8 mouse cellular contexts compared by ENCODE assay signal in the genomic region with DNA sequence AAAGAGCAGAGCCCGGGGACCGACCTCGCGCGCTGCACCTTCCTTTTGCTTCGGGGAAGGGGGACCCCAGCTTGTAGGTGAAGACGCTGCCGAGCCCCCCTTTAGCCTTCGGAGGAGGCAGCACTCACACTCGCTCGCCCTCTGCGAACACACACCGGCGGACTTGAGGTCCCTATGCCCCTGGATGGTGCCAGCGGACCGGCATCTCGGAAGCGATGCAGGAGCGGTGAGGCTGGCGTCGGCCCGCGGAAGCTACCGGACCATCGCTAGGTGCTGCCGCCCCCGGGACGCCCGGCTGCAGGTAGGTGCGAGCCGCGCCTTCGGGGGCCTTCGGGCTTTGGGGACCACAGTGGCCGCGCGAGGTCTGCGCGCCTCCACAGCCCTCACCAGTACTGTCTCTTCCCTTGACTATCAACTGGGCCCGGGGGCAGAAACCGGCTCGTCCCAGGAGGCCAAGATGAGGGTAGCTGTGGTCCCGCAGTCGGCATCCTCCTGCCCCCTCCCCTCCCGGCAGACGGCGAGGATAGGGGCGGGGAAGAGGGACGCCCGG. TPM values are rescaled to one million over a fixed set of nuclear protein-coding genes. Genes with fewer than 3 reads are reported as not detected.
DNase-seq lines count a peak whose midpoint lies in the region; ATAC-seq and TF ChIP-seq lines count a peak whose summit lies in the region.

No protein-coding gene starts in this region.

- peaks cover 16% of the 10 kb centered on the region; the same call in 1 of the 2 replicates for H3K4me1 ChIP-seq in heart, embryonic 10.5 days
- H3K4me1 ChIP-seq in ES-E14 (ENCODE audit: control insufficient read depth in 2 of 2, insufficient read depth in 2 of 2, low read length in 2 of 2, poor library complexity in 1 of 2) = peaks cover 0 to 2% of the 10 kb centered on the region in 2 experiments; a peak in 2 of 4 replicates
- peaks cover 10% of the 10 kb centered on the region for H3K4me1 ChIP-seq in embryonic facial prominence, embryonic 15.5 days
- peaks cover 12% of the 10 kb centered on the region for H3K4me1 ChIP-seq in intestine, embryonic 15.5 days (replicated peaks)
- H3K4me1 ChIP-seq in liver, postnatal 0 days (ENCODE audit: insufficient read depth) = peaks cover 6% of the 10 kb centered on the region
- no peaks in the 10 kb centered on the region; the same call in 1 of the 2 replicates for H3K4me1 ChIP-seq in stomach, embryonic 14.5 days (ENCODE audit: control insufficient read depth, insufficient read depth, low read length)

- H3K27me3 ChIP-seq in heart, embryonic 10.5 days (ENCODE audit: insufficient read depth, poor library complexity, severe bottlenecking) = peaks cover 30% of the 10 kb centered on the region
- H3K27me3 ChIP-seq in embryonic facial prominence, embryonic 15.5 days = peaks cover 23% of the 10 kb centered on the region; the same call in 1 of the 2 replicates
- peaks cover 12% of the 10 kb centered on the region for H3K27me3 ChIP-seq in intestine, embryonic 15.5 days (replicated peaks)
- peaks cover 53% of the 10 kb centered on the region for H3K27me3 ChIP-seq in liver, postnatal 0 days (ENCODE audit: insufficient read depth, low read length)
- no peaks in the 10 kb centered on the region for H3K27me3 ChIP-seq in stomach, embryonic 14.5 days (ENCODE audit: control insufficient read depth, insufficient read depth, low read length)

- TF ChIP-seq CTCF in liver, postnatal 0 days (IDR thresholded peaks at IDR 0.05; ENCODE audit: low read depth) = no peak

- H3K9me3 ChIP-seq in heart, embryonic 10.5 days = no peaks in the 10 kb centered on the region
- no peaks in the 10 kb centered on the region for H3K9me3 ChIP-seq in ES-E14 (ENCODE audit: control insufficient read depth, insufficient read depth, low read depth, low read length)
- H3K9me3 ChIP-seq in embryonic facial prominence, embryonic 15.5 days (replicated peaks) = no peaks in the 10 kb centered on the region
- no peaks in the 10 kb centered on the region for H3K9me3 ChIP-seq in intestine, embryonic 15.5 days
- no peaks in the 10 kb centered on the region for H3K9me3 ChIP-seq in liver, postnatal 0 days (ENCODE audit: low read length)
- H3K9me3 ChIP-seq in stomach, embryonic 14.5 days (ENCODE audit: control insufficient read depth, low read depth, low read length) = no peaks in the 10 kb centered on the region

- H3K4me2 ChIP-seq in embryonic facial prominence, embryonic 15.5 days (replicated peaks) = peak overlapping the region; percentile 98
- peak overlapping the region; percentile 99 for H3K4me2 ChIP-seq in intestine, embryonic 15.5 days (replicated peaks)
- peak overlapping the region; percentile 70 for H3K4me2 ChIP-seq in liver, postnatal 0 days (ENCODE audit: low read depth, low read length)
- peak overlapping the region; percentile 87 for H3K4me2 ChIP-seq in stomach, embryonic 14.5 days (replicated peaks; ENCODE audit: low read depth, low read length)

- under 1% methylated on average over 45 of the region's 50 CpGs for WGBS in heart, embryonic 10.5 days
- WGBS in embryonic facial prominence, embryonic 15.5 days = 1% methylated on average over 50 of the region's 50 CpGs
- WGBS in intestine, embryonic 15.5 days = under 1% methylated on average over 50 of the region's 50 CpGs
- WGBS in liver, postnatal 0 days (ENCODE audit: insufficient replicate concordance) = 1% methylated on average over 40 of the region's 50 CpGs
- under 1% methylated on average over 49 of the region's 50 CpGs for WGBS in stomach, embryonic 14.5 days

- DNase-seq in heart, embryonic 10.5 days (ENCODE audit: low spot score) = no peak
- DNase-seq in heart, postnatal 25 days (ENCODE audit: low spot score) = no peak
- no peak for DNase-seq in ES-E14 (ENCODE audit: low read depth, low spot score)
- peak; percentile 16 for DNase-seq in liver, postnatal 0 days
- DNase-seq in B cell, adult 2 months = no peak

- peak overlapping the region; percentile 20; the same call in 1 of the 2 replicates for H3K9ac ChIP-seq in ES-E14 (ENCODE audit: insufficient read depth, low read depth, low read length, poor library complexity, severe bottlenecking)
- peak overlapping the region; percentile 44 for H3K9ac ChIP-seq in embryonic facial prominence, embryonic 15.5 days
- peak overlapping the region; percentile 39 for H3K9ac ChIP-seq in intestine, embryonic 15.5 days
- no peak overlapping the region for H3K9ac ChIP-seq in liver, postnatal 0 days (replicated peaks)
- H3K9ac ChIP-seq in stomach, embryonic 14.5 days (replicated peaks; ENCODE audit: low read depth, low read length) = peak overlapping the region; percentile 58

- intact Hi-C loops in heart, postnatal 25 days (cut with DNase I) = no loop called here

- TF ChIP-seq EP300 in liver, postnatal 0 days (IDR thresholded peaks at IDR 0.05; ENCODE audit: low read depth) = no peak

- in situ Hi-C loops in ES-E14 (cut with MboI; ENCODE audit: low sequenced_read_pairs in 2 of 2, unreplicated experiment in 2 of 2) = no loop called here

- no peak for ATAC-seq in embryonic facial prominence, embryonic 15.5 days (ENCODE audit: insufficient number of reproducible peaks, low FRiP score, low TSS enrichment, low read depth)
- ATAC-seq in intestine, embryonic 15.5 days = peak; percentile 40
- ATAC-seq in liver, postnatal 0 days = no peak
- ATAC-seq in stomach, embryonic 14.5 days (ENCODE audit: insufficient number of reproducible peaks, insufficient read depth, low FRiP score, low read depth) = peak; percentile 10; the same call in 1 of the 2 replicates

- H3K36me3 ChIP-seq in heart, embryonic 10.5 days = no peaks in the 10 kb centered on the region
- no peaks in the 10 kb centered on the region for H3K36me3 ChIP-seq in ES-E14 (ENCODE audit: control insufficient read depth, insufficient read depth, low read length, poor library complexity, severe bottlenecking)
- no peaks in the 10 kb centered on the region for H3K36me3 ChIP-seq in embryonic facial prominence, embryonic 15.5 days
- no peaks in the 10 kb centered on the region for H3K36me3 ChIP-seq in intestine, embryonic 15.5 days
- H3K36me3 ChIP-seq in liver, postnatal 0 days (replicated peaks; ENCODE audit: insufficient read depth, low read length) = no peaks in the 10 kb centered on the region
- no peaks in the 10 kb centered on the region for H3K36me3 ChIP-seq in stomach, embryonic 14.5 days (ENCODE audit: control insufficient read depth, insufficient read depth, low read length)

- peak overlapping the region; percentile 70 for H3K4me3 ChIP-seq in heart, embryonic 10.5 days
- peak overlapping the region; percentile 48 to 64 for H3K4me3 ChIP-seq in ES-E14 (ENCODE audit: insufficient read depth in 1 of 2, low read depth in 1 of 2, low read length in 2 of 2, poor library complexity in 1 of 2, severe bottlenecking in 1 of 2)
- H3K4me3 ChIP-seq in embryonic facial prominence, embryonic 15.5 days (replicated peaks) = peak overlapping the region; percentile 57
- H3K4me3 ChIP-seq in intestine, embryonic 15.5 days (replicated peaks) = peak overlapping the region; percentile 60
- H3K4me3 ChIP-seq in liver, postnatal 0 days (ENCODE audit: low read depth, low read length) = peak overlapping the region; percentile 28
- peak overlapping the region; percentile 59 for H3K4me3 ChIP-seq in stomach, embryonic 14.5 days (ENCODE audit: low read depth, low read length)

- H3K27ac ChIP-seq in heart, embryonic 10.5 days = peak overlapping the region; percentile 8; the same call in 1 of the 2 replicates
- no peak overlapping the region for H3K27ac ChIP-seq in ES-E14 (ENCODE audit: insufficient read depth, low read depth, low read length, poor library complexity, severe bottlenecking)
- H3K27ac ChIP-seq in embryonic facial prominence, embryonic 15.5 days (replicated peaks) = no peak overlapping the region
- no peak overlapping the region for H3K27ac ChIP-seq in intestine, embryonic 15.5 days
- H3K27ac ChIP-seq in liver, postnatal 0 days (ENCODE audit: low read depth) = no peak overlapping the region
- no peak overlapping the region for H3K27ac ChIP-seq in stomach, embryonic 14.5 days (ENCODE audit: low read length)

TF ChIP-seq in ES-E14, 5 proteins besides CTCF, POLR2A, EP300 and RAD21:
- TF ChIP-seq ZNF384 (IDR thresholded peaks at IDR 0.05; ENCODE audit: low read depth, low read length) (no peak), MAFK (IDR thresholded peaks at IDR 0.05; ENCODE audit: insufficient read depth, low read depth, low read length) (no peak), HCFC1 (IDR thresholded peaks at IDR 0.05; ENCODE audit: borderline replicate concordance, insufficient read depth, low read length) (no peak), CHD2 (IDR thresholded peaks at IDR 0.05; ENCODE audit: low read depth, low read length) (no peak), ZC3H11A (IDR thresholded peaks at IDR 0.05; ENCODE audit: borderline replicate concordance, low read depth, low read length) (no peak)

RNA-seq across cellular contexts. Expression of gene Fam19a2, which starts 1.5 kb away (rescaled TPM):
- polyA plus RNA-seq in heart, embryonic 10.5 days (2016; fragmentation: Nextera tagmentation; extraction: Ambion mirVana) = 0.49 and 0.72 TPM in 2 replicates
- total RNA-seq in heart, postnatal 25 days (2021) = under 1 TPM; 0.06 to 0.13 TPM
- total RNA-seq in ES-E14 (2012; rRNA removed) = 0.27 TPM in 1 of 2 replicates, not detected in the other
- polyA plus RNA-seq in embryonic facial prominence, embryonic 15.5 days (2015; fragmentation: Nextera tagmentation; extraction: Ambion mirVana) = 3.9 and 4.1 TPM in 2 replicates
- polyA plus RNA-seq in intestine, embryonic 15.5 days (2015; fragmentation: Nextera tagmentation; extraction: Ambion mirVana) = 2.3 and 2.8 TPM in 2 replicates
- polyA plus RNA-seq in liver, postnatal 0 days (2015; fragmentation: Nextera tagmentation; extraction: Ambion mirVana) = 0.25 and 0.41 TPM in 2 replicates
- polyA plus RNA-seq in stomach, embryonic 14.5 days (2014; fragmentation: Nextera tagmentation; extraction: Ambion mirVana) = 7.1 and 7.6 TPM in 2 replicates

Comparison
In these comparisons a context has a peak if more than half of its experiments do, and no peak if none do; other contexts are left out.
1. ATAC-seq: peak in intestine, embryonic 15.5 days (single experiment) and stomach, embryonic 14.5 days (single experiment); none in embryonic facial prominence, embryonic 15.5 days (single experiment) and liver, postnatal 0 days (single experiment).
2. Peak in every context shown above with its lines, with median percentiles within 50 percentile points of each other: H3K4me3 ChIP-seq and H3K4me2 ChIP-seq.